Mouse (Mus musculus): ENCODE data around the gene Psme2. TPM values are rescaled to one million over a fixed set of nuclear protein-coding genes. Genes with fewer than 3 reads are reported as not detected.
A peak's percentile ranks its signal among the peaks of the same experiment; 100 is the strongest.

Psme2 gene
- polyA plus RNA-seq, 1 experiment from 2014 or later: 481 TPM

- Histone ChIP-seq H3K9ac (ENCODE audit: low read depth, low read length) (no peak overlapping the region), H3K4me3 (ENCODE audit: low read depth, low read length) (no peak overlapping the region), H3K36me3 (ENCODE audit: control insufficient read depth, insufficient read depth) (peaks cover 20% of the 10 kb centered on the region; the same call in 1 of the 2 replicates), H3K4me1 (replicated peaks; ENCODE audit: control insufficient read depth, insufficient read depth, low read length) (0 out of 2 replicates have a peak, but pooled peaks cover 4% of the 10 kb centered on the region), H3K27me3 (replicated peaks; ENCODE audit: control insufficient read depth, insufficient read depth, low read length) (no peaks in the 10 kb centered on the region), H3K27ac (ENCODE audit: low read depth, low read length) (no peak overlapping the region), H3K4me2 (replicated peaks; ENCODE audit: low read depth) (no peak overlapping the region), H3K9me3 (ENCODE audit: control insufficient read depth) (no peaks in the 10 kb centered on the region)
- WGBS: 93% methylated on average over 16 of the region's 16 CpGs
- no peak for ATAC-seq
- no peak for TF ChIP-seq CTCF (IDR thresholded peaks at IDR 0.05; ENCODE audit: low read depth)
These were observed 10.2 kb downstream of the Psme2 start for GRCm38 (mm10) chr14:55580731-55581130.

- H3K27ac ChIP-seq (ENCODE audit: low read depth, low read length): no peak overlapping the region
- H3K4me1 ChIP-seq (replicated peaks; ENCODE audit: control insufficient read depth, insufficient read depth, low read length): 0 out of 2 replicates have a peak, but pooled peaks cover 4% of the 10 kb centered on the region
- no peaks in the 10 kb centered on the region for H3K9me3 ChIP-seq (ENCODE audit: control insufficient read depth)
- no peak overlapping the region for H3K4me3 ChIP-seq (ENCODE audit: low read depth, low read length)
- TF ChIP-seq CTCF (IDR thresholded peaks at IDR 0.05; ENCODE audit: low read depth): no peak
- no peaks in the 10 kb centered on the region for H3K27me3 ChIP-seq (replicated peaks; ENCODE audit: control insufficient read depth, insufficient read depth, low read length)
- peaks cover 20% of the 10 kb centered on the region; the same call in 1 of the 2 replicates for H3K36me3 ChIP-seq (ENCODE audit: control insufficient read depth, insufficient read depth)
- ATAC-seq: no peak
- 89% methylated on average over 23 of the region's 23 CpGs for WGBS
- H3K4me2 ChIP-seq (replicated peaks; ENCODE audit: low read depth): 0 out of 2 replicates have a peak overlapping the region, but pooled peaks have one; percentile 81
- H3K9ac ChIP-seq (ENCODE audit: low read depth, low read length): no peak overlapping the region
These were observed 11.1 kb downstream of the Psme2 start for GRCm38 (mm10) chr14:55579511-55580496.

GRCm38 (mm10) chr14:55578668-55579269, 12.1 kb downstream of the Psme2 start:
- Histone ChIP-seq H3K27ac (ENCODE audit: low read depth, low read length) (peak overlapping the region; percentile 84), H3K27me3 (replicated peaks; ENCODE audit: control insufficient read depth, insufficient read depth, low read length) (no peaks in the 10 kb centered on the region), H3K4me1 (replicated peaks; ENCODE audit: control insufficient read depth, insufficient read depth, low read length) (0 out of 2 replicates have a peak, but pooled peaks cover 4% of the 10 kb centered on the region), H3K9ac (ENCODE audit: low read depth, low read length) (peak overlapping the region; percentile 75), H3K4me3 (ENCODE audit: low read depth, low read length) (peak overlapping the region; percentile 70), H3K9me3 (ENCODE audit: control insufficient read depth) (no peaks in the 10 kb centered on the region), H3K4me2 (replicated peaks; ENCODE audit: low read depth) (peak overlapping the region; percentile 81), H3K36me3 (ENCODE audit: control insufficient read depth, insufficient read depth) (peaks cover 20% of the 10 kb centered on the region; the same call in 1 of the 2 replicates)
- 19% methylated on average over 6 of the region's 6 CpGs for WGBS
- peak; percentile 46 for ATAC-seq
- peak; percentile 20; the same call in 1 of the 2 replicates for TF ChIP-seq CTCF (IDR thresholded peaks at IDR 0.05; ENCODE audit: low read depth)

- Histone ChIP-seq H3K36me3 (ENCODE audit: control insufficient read depth, insufficient read depth) (peaks cover 20% of the 10 kb centered on the region; the same call in 1 of the 2 replicates), H3K4me2 (replicated peaks; ENCODE audit: low read depth) (peak within 1 kb of the TSS; percentile 81), H3K4me1 (replicated peaks; ENCODE audit: control insufficient read depth, insufficient read depth, low read length) (0 out of 2 replicates have a peak, but pooled peaks cover 4% of the 10 kb centered on the region), H3K9ac (ENCODE audit: low read depth, low read length) (peak within 1 kb of the TSS; percentile 75), H3K4me3 (ENCODE audit: low read depth, low read length) (peak within 1 kb of the TSS; percentile 70), H3K27me3 (replicated peaks; ENCODE audit: control insufficient read depth, insufficient read depth, low read length) (no peaks in the 10 kb centered on the region), H3K27ac (ENCODE audit: low read depth, low read length) (peak within 1 kb of the TSS; percentile 84), H3K9me3 (ENCODE audit: control insufficient read depth) (no peaks in the 10 kb centered on the region)
- peak; percentile 82 for ATAC-seq
- under 1% methylated on average over 23 of the region's 32 CpGs for WGBS
- TF ChIP-seq CTCF (IDR thresholded peaks at IDR 0.05; ENCODE audit: low read depth): no peak
These were observed 12.8 kb downstream of the Psme2 start, which contains the start of gene Psme1 for GRCm38 (mm10) chr14:55577871-55578667. Gene Psme1 (plus strand): TSS chr14:55578123.

- no peak for ATAC-seq
- Histone ChIP-seq H3K4me3 (ENCODE audit: low read depth, low read length) (no peak overlapping the region), H3K4me1 (replicated peaks; ENCODE audit: control insufficient read depth, insufficient read depth, low read length) (0 out of 2 replicates have a peak, but pooled peaks cover 4% of the 10 kb centered on the region), H3K4me2 (replicated peaks; ENCODE audit: low read depth) (no peak overlapping the region), H3K9me3 (ENCODE audit: control insufficient read depth) (no peaks in the 10 kb centered on the region), H3K9ac (ENCODE audit: low read depth, low read length) (no peak overlapping the region), H3K27me3 (replicated peaks; ENCODE audit: control insufficient read depth, insufficient read depth, low read length) (no peaks in the 10 kb centered on the region), H3K27ac (ENCODE audit: low read depth, low read length) (no peak overlapping the region), H3K36me3 (ENCODE audit: control insufficient read depth, insufficient read depth) (peaks cover 15% of the 10 kb centered on the region; the same call in 1 of the 2 replicates)
- 77% methylated on average over 16 of the region's 16 CpGs for WGBS
- no peak for TF ChIP-seq CTCF (IDR thresholded peaks at IDR 0.05; ENCODE audit: low read depth)
These were observed 14.5 kb downstream of the Psme2 start for GRCm38 (mm10) chr14:55576376-55576775.

Data from intestine, postnatal 0 days (tissue).